Mouse (Mus musculus): ENCODE results near the gene Ugt1a6b.

DNA sequence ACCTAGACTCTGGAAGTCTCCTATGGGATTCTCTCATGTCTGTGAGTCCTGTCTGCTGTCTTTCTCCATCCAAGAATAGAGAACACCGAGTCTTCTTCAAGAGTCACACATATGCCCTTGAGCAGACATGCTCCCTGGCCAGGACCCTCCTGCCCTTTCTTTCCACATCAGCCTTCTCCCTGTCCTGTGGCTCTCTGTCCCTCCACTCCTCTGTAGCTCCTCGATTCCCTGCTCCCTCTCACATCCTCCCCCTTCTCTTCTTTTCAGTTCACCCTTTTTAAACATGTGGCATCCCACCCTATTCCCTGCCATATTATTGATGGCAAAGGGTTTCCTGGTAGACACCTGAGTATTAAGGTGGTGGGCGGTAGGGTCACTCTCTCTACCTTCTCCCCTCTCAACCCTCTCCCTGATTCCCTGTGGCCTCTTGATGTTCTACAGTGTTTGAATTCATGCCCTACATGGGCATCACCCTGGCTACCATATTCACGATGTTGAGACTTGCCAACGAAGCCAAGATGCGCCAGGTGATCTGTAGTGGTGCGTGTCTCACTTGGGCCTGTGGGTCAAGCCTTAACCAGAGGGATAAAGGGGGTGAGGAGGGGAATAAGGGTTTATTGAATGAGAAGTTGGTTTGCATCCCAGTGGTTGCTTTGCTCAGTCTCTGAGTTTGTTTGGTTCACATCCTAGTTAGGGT, 128.9 kb downstream of the Ugt1a6b start:
- TF ChIP-seq CTCF (IDR thresholded peaks at IDR 0.05; ENCODE audit: insufficient read depth, low read length) (no peak), POLR2A (IDR thresholded peaks at IDR 0.05; ENCODE audit: borderline replicate concordance, extremely low read depth, low read depth, low read length) (no peak)
